Mouse (Mus musculus) lung, embryonic 14.5 days (tissue): ENCODE data around the gene Neurog1. TPM values are rescaled to one million over a fixed set of nuclear protein-coding genes. Genes with fewer than 3 reads are reported as not detected.

ENCODE experiments used
- ATAC-seq: fragments of 200-750 bp; cut with Nextera tagmentation; 2 replicates; pipeline ENCODE4 v1.8.0; 2017; ENCODE audit warnings: mild to moderate bottlenecking, moderate TSS enrichment, moderate library complexity; ENCODE audit not compliant: insufficient read depth
- DNase-seq: peaks from one replicate; pipeline ENCODE4 v3.0.0-alpha.2; 2015
- H3K27ac ChIP-seq: fragments of 300-500 bp; sonication (generic); 2 replicates; pipeline ENCODE4 v1.5.1; 2014; ENCODE audit warnings: low read depth, mild to moderate bottlenecking, moderate library complexity
- H3K27me3 ChIP-seq: fragments of 300-500 bp; sonication (generic); 2 replicates; pipeline ENCODE4 v1.6.1; 2014; ENCODE audit warnings: low read length, control low read depth; ENCODE audit not compliant: insufficient read depth
- H3K36me3 ChIP-seq: fragments of 300-500 bp; sonication (generic); 2 replicates; pipeline ENCODE4 v1.6.1; 2014; ENCODE audit warnings: control low read depth; ENCODE audit not compliant: insufficient read depth
- H3K4me1 ChIP-seq: fragments of 300-500 bp; sonication (generic); 2 replicates; pipeline ENCODE4 v1.6.1; 2014; ENCODE audit warnings: antibody characterized with exemption, control low read depth; ENCODE audit not compliant: insufficient read depth
- H3K4me2 ChIP-seq: fragments of 300-500 bp; sonication (generic); 2 replicates; pipeline ENCODE4 v1.6.1; 2014; ENCODE audit warnings: mild to moderate bottlenecking
- H3K4me3 ChIP-seq: fragments of 300-500 bp; sonication (generic); 2 replicates; pipeline ENCODE4 v1.5.1; 2014; ENCODE audit warnings: low read depth, low read length
- H3K9ac ChIP-seq: fragments of 300-500 bp; sonication (generic); 2 replicates; pipeline ENCODE4 v1.6.1; 2014
- H3K9me3 ChIP-seq: fragments of 300-500 bp; sonication (generic); 2 replicates; pipeline ENCODE4 v1.6.1; 2016; ENCODE audit warnings: low read depth, low read length, control low read depth
- CTCF ChIP-seq: IDR thresholded peaks from 2 replicates; pipeline ENCODE4 v1.5.1; 2016; ENCODE audit warnings: antibody characterized with exemption, low read depth
- WGBS: fragments of 180-500 bp; shearing (Covaris S2); extraction: QIAGEN DNeasy Blood & Tissue Kit; methylation state at CpG from one replicate; pipeline ENCODE4 v1.1.7; 2014; 5-methylcytosine and 5-hydroxymethylcytosine counted together
- polyA plus RNA-seq: library from polyadenylated mRNA; unstranded; fragments of >200 nt; fragmentation: Nextera tagmentation; extraction: Ambion mirVana; gene quantifications from 2 replicates; pipeline ENCODE4 v1.2.1, GENCODE M21; 2014

Gene Neurog1
- polyA plus RNA-seq, 1 experiment from 2014 or later = not detected

DNA sequence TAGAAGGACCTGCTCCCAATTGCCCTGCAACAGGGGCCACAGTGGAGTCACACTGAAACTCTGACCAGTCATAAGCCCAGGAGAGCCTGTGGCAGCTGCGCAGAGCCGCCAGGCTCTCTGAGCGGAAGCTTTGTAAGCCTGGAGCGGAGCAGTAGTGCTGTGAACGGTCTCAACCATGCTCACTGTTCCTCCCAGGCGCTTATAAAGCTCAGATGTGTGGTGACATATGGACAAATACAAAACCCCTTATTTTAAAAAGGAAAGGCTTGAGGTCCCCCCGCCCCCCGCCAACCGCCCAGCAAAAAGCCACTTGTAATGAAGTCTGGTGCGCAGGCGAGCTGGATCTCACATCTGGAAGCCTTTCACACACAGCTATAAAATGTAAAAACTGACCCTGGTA, 37.3 kb upstream of the Neurog1 start:
- Histone ChIP-seq H3K27ac (no peak overlapping the region), H3K4me2 (no peak overlapping the region), H3K36me3 (no peaks in the 10 kb centered on the region), H3K27me3 (peaks cover 23% of the 10 kb centered on the region), H3K9me3 (no peaks in the 10 kb centered on the region), H3K9ac (no peak overlapping the region), H3K4me3 (no peak overlapping the region), H3K4me1 (no peaks in the 10 kb centered on the region)
- DNase-seq (peak; percentile 31), ATAC-seq (no peak)
- TF ChIP-seq CTCF = no peak
- WGBS = 60% methylated on average over 11 of the region's 11 CpGs

DNA sequence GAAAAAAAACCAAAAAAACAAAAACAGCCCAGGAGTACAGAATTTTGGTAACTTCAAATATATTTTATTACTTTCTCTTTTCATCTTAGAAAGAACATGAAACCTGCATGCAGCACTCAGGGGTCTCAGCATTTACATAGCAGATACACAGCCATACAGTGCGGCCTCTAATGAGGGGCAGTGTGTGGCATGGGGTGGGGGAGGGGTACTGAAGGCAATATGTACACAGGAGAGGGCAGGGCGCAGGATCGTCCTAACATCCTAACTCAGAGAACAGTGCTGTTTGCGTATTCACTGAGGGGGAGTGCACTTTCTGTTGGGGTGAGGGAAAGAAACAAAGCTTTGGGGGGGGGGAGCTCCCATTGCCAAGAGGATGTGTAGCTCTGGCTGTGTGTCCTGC, 36.6 kb upstream of the Neurog1 start:
- Histone ChIP-seq H3K4me2 (no peak overlapping the region), H3K4me3 (no peak overlapping the region), H3K27me3 (peaks cover 16% of the 10 kb centered on the region), H3K36me3 (no peaks in the 10 kb centered on the region), H3K27ac (no peak overlapping the region), H3K9me3 (no peaks in the 10 kb centered on the region), H3K9ac (no peak overlapping the region), H3K4me1 (no peaks in the 10 kb centered on the region)
- 33% methylated on average over 4 of the region's 4 CpGs for WGBS
- ATAC-seq = no peak
- no peak for TF ChIP-seq CTCF
- DNase-seq = no peak

DNA sequence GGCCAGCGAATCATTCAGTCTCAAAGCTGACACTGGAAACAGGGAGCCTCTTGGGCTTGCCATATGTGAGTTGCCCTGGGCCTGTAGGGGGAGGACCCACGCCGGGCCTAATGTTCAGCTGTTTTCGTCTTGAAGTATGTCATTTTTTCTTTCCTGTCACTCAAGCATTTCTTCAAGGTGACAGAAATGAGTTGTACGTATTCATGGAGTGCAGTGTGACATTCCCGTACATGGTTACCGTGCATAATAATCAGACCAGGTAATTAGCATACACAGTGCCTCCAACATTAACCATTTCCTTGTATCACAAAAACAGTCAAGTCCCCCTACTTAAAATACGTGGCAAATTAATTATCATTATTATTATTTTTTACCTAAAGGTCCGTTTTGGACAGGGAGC, 35.1 kb upstream of the Neurog1 start:
- no peak overlapping the region for H3K4me3 ChIP-seq
- peaks cover under 1% of the 10 kb centered on the region; the same call in 1 of the 2 replicates for H3K27me3 ChIP-seq
- ATAC-seq (no peak), DNase-seq (no peak)
- H3K4me2 ChIP-seq = no peak overlapping the region
- no peak overlapping the region for H3K27ac ChIP-seq
- H3K9me3 ChIP-seq = no peaks in the 10 kb centered on the region
- H3K9ac ChIP-seq = no peak overlapping the region
- no peak for TF ChIP-seq CTCF
- 74% methylated on average over 9 of the region's 9 CpGs for WGBS
- no peaks in the 10 kb centered on the region for H3K4me1 ChIP-seq
- H3K36me3 ChIP-seq = no peaks in the 10 kb centered on the region

DNA sequence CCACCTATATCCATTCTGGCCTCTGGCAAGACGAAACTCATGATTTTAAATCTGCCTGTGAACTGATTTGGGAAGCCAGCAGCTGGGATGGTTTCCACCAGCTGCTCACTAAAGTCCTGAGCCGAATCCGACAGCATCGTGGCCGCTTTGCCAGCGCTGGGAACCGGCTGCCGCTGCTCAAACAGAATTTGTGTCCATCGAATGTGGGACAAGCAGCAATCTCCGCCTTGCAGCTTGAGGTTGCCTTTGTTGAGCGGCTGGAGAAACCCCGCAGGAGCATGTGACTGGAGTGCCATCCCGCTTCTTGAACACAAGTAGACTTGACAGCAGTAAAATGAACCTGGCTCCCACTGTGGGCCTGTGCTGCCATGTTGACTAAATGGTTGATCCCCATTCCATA, 31.4 kb upstream of the Neurog1 start:
- no peak for TF ChIP-seq CTCF
- DNase-seq (no peak), ATAC-seq (no peak)
- H3K9ac ChIP-seq = no peak overlapping the region
- no peaks in the 10 kb centered on the region for H3K4me1 ChIP-seq
- no peak overlapping the region for H3K27ac ChIP-seq
- no peaks in the 10 kb centered on the region for H3K9me3 ChIP-seq
- H3K4me3 ChIP-seq = no peak overlapping the region
- 89% methylated on average over 13 of the region's 13 CpGs for whole genome bisulfite sequencing
- H3K27me3 ChIP-seq = no peaks in the 10 kb centered on the region
- no peak overlapping the region for H3K4me2 ChIP-seq
- H3K36me3 ChIP-seq = no peaks in the 10 kb centered on the region

DNA sequence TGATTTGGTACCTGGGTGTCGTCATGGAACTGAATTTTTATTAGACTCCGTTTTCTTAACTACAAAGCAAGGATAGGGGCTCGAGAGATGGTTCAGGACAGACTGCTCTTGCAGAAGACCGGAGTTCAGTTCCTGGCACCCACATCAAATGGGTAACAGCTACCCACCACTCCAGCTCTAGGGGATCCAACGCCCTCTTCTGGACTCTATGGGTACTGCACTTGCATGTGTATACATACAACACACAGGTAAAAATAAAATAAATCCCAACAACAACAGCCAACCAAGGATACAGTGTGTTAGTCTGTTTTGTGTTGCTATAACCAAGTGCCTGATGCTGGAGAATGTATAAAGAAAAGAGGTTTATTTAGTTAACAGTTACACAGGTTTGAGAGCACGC, 28.4 kb upstream of the Neurog1 start:
- Histone ChIP-seq H3K9ac (no peak overlapping the region), H3K4me3 (no peak overlapping the region), H3K4me1 (no peaks in the 10 kb centered on the region), H3K9me3 (no peaks in the 10 kb centered on the region), H3K27me3 (no peaks in the 10 kb centered on the region), H3K4me2 (no peak overlapping the region), H3K27ac (no peak overlapping the region), H3K36me3 (no peaks in the 10 kb centered on the region)
- TF ChIP-seq CTCF = peak; percentile 44
- ATAC-seq = no peak
- WGBS = 79% methylated on average over 6 of the region's 6 CpGs
- no peak for DNase-seq

DNA sequence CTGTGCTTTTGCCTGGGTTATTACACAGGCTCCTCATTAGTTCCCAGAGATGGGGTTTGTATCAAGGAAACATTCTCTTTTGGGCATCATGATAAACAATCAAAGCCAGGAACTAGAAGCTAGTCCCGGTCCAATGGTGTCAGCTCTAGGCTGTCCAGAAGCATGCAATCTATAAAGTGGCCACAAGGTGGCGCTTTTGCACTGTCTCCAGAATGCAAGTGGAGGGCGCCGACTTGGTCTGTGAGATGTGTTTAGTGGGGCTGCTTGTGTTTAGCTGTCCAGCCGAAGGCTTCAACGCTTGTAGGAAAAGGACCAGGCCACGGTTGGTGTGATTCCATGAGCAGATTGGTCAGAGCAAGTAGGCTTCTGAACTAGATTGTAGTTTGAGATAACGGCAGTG, 27.5 kb upstream of the Neurog1 start:
- ATAC-seq = peak; percentile 86
- TF ChIP-seq CTCF = peak; percentile 98

DNA sequence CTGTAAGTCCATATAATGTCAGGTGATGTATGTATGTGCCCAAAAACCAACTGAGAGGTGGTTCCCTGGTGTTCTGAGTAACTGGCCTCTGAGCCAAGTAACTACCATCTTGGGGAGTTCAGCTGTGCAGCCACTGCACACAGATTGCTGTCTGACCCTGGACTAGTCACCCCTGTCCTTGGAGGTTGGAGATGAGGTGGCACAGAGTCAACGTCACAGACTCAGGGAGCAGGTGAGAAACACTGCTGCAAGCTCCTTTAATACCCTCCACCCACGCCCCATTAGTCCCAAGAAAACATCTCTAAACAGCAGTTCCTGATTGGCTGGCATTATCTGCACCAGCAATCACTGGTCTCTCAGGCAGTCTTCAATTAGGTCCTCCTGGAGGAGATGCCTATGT, 23.2 kb upstream of the Neurog1 start:
- WGBS = 56% methylated on average over 2 of the region's 2 CpGs
- no peak for TF ChIP-seq CTCF
- ATAC-seq (no peak), DNase-seq (no peak)
- Histone ChIP-seq H3K4me1 (no peaks in the 10 kb centered on the region), H3K9me3 (peaks cover 5% of the 10 kb centered on the region; the same call in 1 of the 2 replicates), H3K36me3 (no peaks in the 10 kb centered on the region), H3K4me2 (no peak overlapping the region), H3K9ac (no peak overlapping the region), H3K27me3 (no peaks in the 10 kb centered on the region), H3K27ac (no peak overlapping the region), H3K4me3 (no peak overlapping the region)

More for the DNA sequence above, 27.5 kb upstream of the Neurog1 start:
- H3K27me3 ChIP-seq = no peaks in the 10 kb centered on the region
- DNase-seq = peak; percentile 96
- H3K4me1 ChIP-seq = no peaks in the 10 kb centered on the region
- H3K4me3 ChIP-seq = no peak overlapping the region
- H3K36me3 ChIP-seq = no peaks in the 10 kb centered on the region
- H3K9me3 ChIP-seq = no peaks in the 10 kb centered on the region
- 15% methylated on average over 8 of the region's 8 CpGs for WGBS
- H3K27ac ChIP-seq = no peak overlapping the region
- no peak overlapping the region for H3K4me2 ChIP-seq
- H3K9ac ChIP-seq = no peak overlapping the region

DNA sequence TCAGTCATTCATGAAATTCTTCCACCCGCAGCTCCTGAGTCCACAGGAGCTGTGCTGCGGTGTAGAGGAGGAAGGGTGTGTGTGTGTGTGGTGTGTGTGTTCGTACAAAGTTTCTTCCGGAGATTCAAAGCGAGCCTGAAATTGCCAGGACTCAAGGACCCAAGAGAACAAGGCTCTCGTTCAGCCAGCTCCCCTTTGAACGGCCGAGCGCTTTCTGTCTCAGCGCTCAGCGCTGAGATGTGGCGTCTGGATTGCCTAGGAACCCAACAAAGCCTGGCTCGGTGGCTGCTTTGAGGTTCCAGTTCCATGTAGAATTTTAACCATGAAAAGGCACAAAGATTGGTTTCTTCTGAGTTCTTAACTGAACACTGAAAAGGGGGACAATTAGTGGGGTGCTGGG, 18.2 kb upstream of the Neurog1 start:
- H3K9ac ChIP-seq = no peak overlapping the region
- H3K4me1 ChIP-seq = no peaks in the 10 kb centered on the region
- H3K36me3 ChIP-seq = no peaks in the 10 kb centered on the region
- 58% methylated on average over 13 of the region's 13 CpGs for WGBS
- DNase-seq (peak; percentile 53), ATAC-seq (no peak)
- no peak overlapping the region for H3K27ac ChIP-seq
- H3K4me3 ChIP-seq = no peak overlapping the region
- peaks cover 5% of the 10 kb centered on the region; the same call in 1 of the 2 replicates for H3K9me3 ChIP-seq
- no peak for TF ChIP-seq CTCF
- no peaks in the 10 kb centered on the region for H3K27me3 ChIP-seq
- H3K4me2 ChIP-seq = no peak overlapping the region
